8 mouse cellular contexts compared by ENCODE assay signal in genomic region chr17:56470001-56470436, GRCm38 (mm10). TPM values are rescaled to one million over a fixed set of nuclear protein-coding genes. Genes with fewer than 3 reads are reported as not detected.
DNase-seq lines count a peak whose midpoint lies in the region; ATAC-seq and TF ChIP-seq lines count a peak whose summit lies in the region.

No protein-coding gene starts in this region.

- H3K9me3 ChIP-seq in hindbrain, embryonic 14.5 days (ENCODE audit: control insufficient read depth, low read length), result no peaks in the 10 kb centered on the region
- no peaks in the 10 kb centered on the region; the same call in 1 of the 2 replicates for H3K9me3 ChIP-seq in liver, embryonic 16.5 days (replicated peaks; ENCODE audit: control insufficient read depth, low read length)
- H3K9me3 ChIP-seq in stomach, embryonic 16.5 days (replicated peaks; ENCODE audit: control insufficient read depth, low read length), result no peaks in the 10 kb centered on the region

- WGBS in hindbrain, embryonic 14.5 days, result 4% methylated on average over 26 of the region's 26 CpGs
- WGBS in liver, embryonic 16.5 days (ENCODE audit: insufficient replicate concordance), result 6% methylated on average over 25 of the region's 26 CpGs
- 3% methylated on average over 26 of the region's 26 CpGs for WGBS in stomach, embryonic 16.5 days

- intact Hi-C loops in left cerebral cortex, adult 2 months (cut with DNase I), result no loop called here

- H3K27ac ChIP-seq in left cerebral cortex, adult 2 months, result peak overlapping the region; percentile 59
- peak overlapping the region; percentile 83 for H3K27ac ChIP-seq in hindbrain, embryonic 14.5 days
- H3K27ac ChIP-seq in liver, embryonic 16.5 days (ENCODE audit: low read length), result no peak overlapping the region
- H3K27ac ChIP-seq in stomach, embryonic 16.5 days (ENCODE audit: low read length), result peak overlapping the region; percentile 62

- peak overlapping the region; percentile 40; the same call in 1 of the 2 replicates for H3K9ac ChIP-seq in hindbrain, embryonic 14.5 days
- no peak overlapping the region for H3K9ac ChIP-seq in liver, embryonic 16.5 days (ENCODE audit: low read depth, low read length)
- H3K9ac ChIP-seq in stomach, embryonic 16.5 days (ENCODE audit: low read length), result peak overlapping the region; percentile 63

- H3K27me3 ChIP-seq in hindbrain, embryonic 14.5 days (ENCODE audit: control insufficient read depth, insufficient read depth, low read length), result no peaks in the 10 kb centered on the region
- peaks cover 54% of the 10 kb centered on the region for H3K27me3 ChIP-seq in liver, embryonic 16.5 days (ENCODE audit: control insufficient read depth, insufficient read depth, low read depth, low read length)
- peaks cover 19% of the 10 kb centered on the region for H3K27me3 ChIP-seq in stomach, embryonic 16.5 days (ENCODE audit: control insufficient read depth, insufficient read depth, low read length)

- H3K36me3 ChIP-seq in hindbrain, embryonic 14.5 days (replicated peaks; ENCODE audit: control insufficient read depth, insufficient read depth), result no peaks in the 10 kb centered on the region
- no peaks in the 10 kb centered on the region for H3K36me3 ChIP-seq in liver, embryonic 16.5 days (ENCODE audit: control insufficient read depth, insufficient read depth)
- H3K36me3 ChIP-seq in stomach, embryonic 16.5 days (ENCODE audit: control insufficient read depth, insufficient read depth, low read length), result no peaks in the 10 kb centered on the region

- ATAC-seq in hindbrain, embryonic 14.5 days (ENCODE audit: low FRiP score), result no peak
- no peak for ATAC-seq in liver, embryonic 16.5 days (ENCODE audit: low read depth)
- ATAC-seq in stomach, embryonic 16.5 days (ENCODE audit: insufficient read depth, low FRiP score), result no peak

- H3K4me2 ChIP-seq in hindbrain, embryonic 14.5 days (replicated peaks), result peak overlapping the region; percentile 54
- peak overlapping the region; percentile 13 for H3K4me2 ChIP-seq in liver, embryonic 16.5 days (ENCODE audit: low read depth, low read length)
- H3K4me2 ChIP-seq in stomach, embryonic 16.5 days (ENCODE audit: low read depth, low read length), result peak overlapping the region; percentile 62

- H3K4me1 ChIP-seq in hindbrain, embryonic 14.5 days (replicated peaks; ENCODE audit: control insufficient read depth, insufficient read depth, low read length), result peaks cover 79% of the 10 kb centered on the region
- peaks cover 22% of the 10 kb centered on the region for H3K4me1 ChIP-seq in liver, embryonic 16.5 days (ENCODE audit: control insufficient read depth, low read depth, low read length)
- H3K4me1 ChIP-seq in stomach, embryonic 16.5 days (ENCODE audit: control insufficient read depth, insufficient read depth, low read length), result peaks cover 72% of the 10 kb centered on the region

- peak overlapping the region; percentile 23 for H3K4me3 ChIP-seq in left cerebral cortex, adult 2 months
- peak overlapping the region; percentile 19 for H3K4me3 ChIP-seq in hindbrain, embryonic 14.5 days (replicated peaks; ENCODE audit: low read length)
- peak overlapping the region; percentile 0 for H3K4me3 ChIP-seq in liver, embryonic 16.5 days (ENCODE audit: low read depth, low read length)
- H3K4me3 ChIP-seq in stomach, embryonic 16.5 days (replicated peaks; ENCODE audit: low read length), result peak overlapping the region; percentile 38

- no peak for DNase-seq in left cerebral cortex, adult 2 months (ENCODE audit: extremely low spot score in 1 of 2, low spot score in 2 of 2)
- DNase-seq in left cerebral cortex, adult 18-20 months (ENCODE audit: low spot score in 2 of 2), result no peak
- DNase-seq in hindbrain, embryonic 14.5 days (ENCODE audit: low spot score), result no peak
- DNase-seq in adipocyte (ENCODE audit: low spot score), result no peak
- DNase-seq in Muller cell, postnatal 12 days (ENCODE audit: inconsistent ontology term), result no peak
- DNase-seq in spleen, adult 18-20 months, result no peak

- no peak for TF ChIP-seq CTCF in left cerebral cortex, adult 2 months (IDR thresholded peaks at IDR 0.05)

RNA-seq across cellular contexts. Expression of gene Ptprs, which starts 6.3 kb away (rescaled TPM):
- 100 to 1,000 TPM; 645 to 696 TPM for total RNA-seq in left cerebral cortex, adult 2 months (2021)
- total RNA-seq in left cerebral cortex, adult 18-20 months (2021), result 100 to 1,000 TPM; 588 to 594 TPM
- polyA plus RNA-seq in hindbrain, embryonic 14.5 days (2014; fragmentation: Nextera tagmentation; extraction: Ambion mirVana), result 272 and 276 TPM in 2 replicates
- 3.9 and 5.3 TPM in 2 replicates for polyA plus RNA-seq in liver, embryonic 16.5 days (2015; fragmentation: Nextera tagmentation; extraction: Ambion mirVana)
- polyA plus RNA-seq in stomach, embryonic 16.5 days (2015; fragmentation: Nextera tagmentation; extraction: Ambion mirVana), result 58.5 and 61.9 TPM in 2 replicates

RNA-seq across cellular contexts. Expression of gene Znrf4, which starts 42.2 kb away (rescaled TPM):
- not detected for total RNA-seq in left cerebral cortex, adult 2 months (2021)
- not detected for total RNA-seq in left cerebral cortex, adult 18-20 months (2021)
- polyA plus RNA-seq in hindbrain, embryonic 14.5 days (2014; fragmentation: Nextera tagmentation; extraction: Ambion mirVana), result not detected in 2 replicates
- not detected in 2 replicates for polyA plus RNA-seq in liver, embryonic 16.5 days (2015; fragmentation: Nextera tagmentation; extraction: Ambion mirVana)
- polyA plus RNA-seq in stomach, embryonic 16.5 days (2015; fragmentation: Nextera tagmentation; extraction: Ambion mirVana), result not detected in 2 replicates
